Mouse (Mus musculus) spleen, adult 2 months (tissue): Measurements from ENCODE around the gene Zfp638. TPM values are rescaled to one million over a fixed set of nuclear protein-coding genes. Genes with fewer than 3 reads are reported as not detected.
"Not testable (repeated sequence)": the region's sequence is repeated elsewhere in the genome, so short reads cannot be mapped to it uniquely, and the experiment has no call there.

Experiments used
- DNase-seq, 2 experiments: peaks; one replicate each; pipeline versions ENCODE4 v3.0.0 to v3.0.0-alpha.2; 2012 to 2021; ENCODE audit warnings: low spot score in 2 of 2, low read depth in 1 of 2
- H3K27ac ChIP-seq: fragments of 200-500 bp; 2 replicates; pipeline ENCODE4 v1.5.1; 2012; ENCODE audit warnings: low read length, inconsistent platforms; ENCODE audit not compliant: insufficient read depth
- H3K27me3 ChIP-seq: fragments of 200-500 bp; 2 replicates; pipeline ENCODE4 v1.6.1; 2012; ENCODE audit warnings: mild to moderate bottlenecking, moderate library complexity, low read length, inconsistent platforms; ENCODE audit not compliant: control insufficient read depth, insufficient read depth
- H3K36me3 ChIP-seq: fragments of 200-500 bp; 2 replicates; pipeline ENCODE4 v1.6.1; 2012; ENCODE audit warnings: mild to moderate bottlenecking, low read length, inconsistent platforms; ENCODE audit not compliant: control insufficient read depth, insufficient read depth
- H3K4me1 ChIP-seq: fragments of 200-500 bp; 2 replicates; pipeline ENCODE4 v1.6.1; 2011; ENCODE audit warnings: inconsistent platforms; ENCODE audit not compliant: control insufficient read depth, insufficient read depth, insufficient read length
- H3K4me3 ChIP-seq: fragments of 200-500 bp; 2 replicates; pipeline ENCODE4 v1.5.1; 2011; ENCODE audit warnings: mild to moderate bottlenecking, inconsistent platforms; ENCODE audit not compliant: insufficient read depth, insufficient read length; ENCODE audit errors: extremely low read depth
- CTCF ChIP-seq: fragments of 200-500 bp; IDR thresholded peaks from 2 replicates; pipeline ENCODE4 v1.5.1; 2011; ENCODE audit warnings: mild to moderate bottlenecking, inconsistent platforms; ENCODE audit not compliant: insufficient read depth, insufficient read length, insufficient replicate concordance; ENCODE audit errors: extremely low read depth
- POLR2A ChIP-seq: fragments of 200-500 bp; IDR thresholded peaks from 2 replicates; pipeline ENCODE4 v1.6.1; 2011; ENCODE audit warnings: low read depth, low read length, inconsistent platforms
- WGBS: fragments of 180-500 bp; shearing (Covaris S2); methylation state at CpG from one replicate; pipeline ENCODE4 v1.1.7; 2018; 5-methylcytosine and 5-hydroxymethylcytosine counted together
- polyA plus RNA-seq: library from polyadenylated mRNA; depleted of rRNA; stranded (reverse); fragments of >200 nt; gene quantifications from 2 replicates; pipeline ENCODE4 v1.2.3, GENCODE M21; 2012

Gene Zfp638
- polyA plus RNA-seq, 1 experiment, result 8.7 TPM

DNA sequence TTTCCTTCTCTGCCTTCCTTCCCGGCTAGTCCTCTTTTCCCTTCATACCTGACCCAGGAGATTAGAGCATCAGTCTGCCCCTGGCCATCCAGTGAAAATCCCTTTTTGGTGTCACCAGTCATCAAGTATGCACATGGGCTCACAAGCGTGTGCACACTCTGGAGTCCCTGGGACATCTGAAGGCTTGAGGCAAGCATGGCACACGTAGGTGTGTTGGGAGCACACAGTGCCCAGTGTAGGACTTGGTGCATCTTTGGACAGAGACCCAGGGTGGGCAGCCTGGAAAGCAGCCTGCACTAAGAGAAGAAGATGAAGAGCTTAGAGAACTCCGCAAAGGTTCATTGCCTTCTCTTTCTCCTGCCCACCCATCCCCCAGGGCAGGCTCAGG, 143.0 kb downstream of the Zfp638 start:
- H3K36me3 ChIP-seq, result no peaks in the 10 kb centered on the region
- H3K27ac ChIP-seq, result no peak overlapping the region
- WGBS, result 85% methylated on average over 4 of the region's 4 CpGs
- DNase-seq, result no peak
- peaks cover 10% of the 10 kb centered on the region for H3K27me3 ChIP-seq
- TF ChIP-seq CTCF (no peak), POLR2A (no peak)
- H3K4me1 ChIP-seq, result peaks cover 9% of the 10 kb centered on the region; the same call in 1 of the 2 replicates
- no peak overlapping the region for H3K4me3 ChIP-seq

DNA sequence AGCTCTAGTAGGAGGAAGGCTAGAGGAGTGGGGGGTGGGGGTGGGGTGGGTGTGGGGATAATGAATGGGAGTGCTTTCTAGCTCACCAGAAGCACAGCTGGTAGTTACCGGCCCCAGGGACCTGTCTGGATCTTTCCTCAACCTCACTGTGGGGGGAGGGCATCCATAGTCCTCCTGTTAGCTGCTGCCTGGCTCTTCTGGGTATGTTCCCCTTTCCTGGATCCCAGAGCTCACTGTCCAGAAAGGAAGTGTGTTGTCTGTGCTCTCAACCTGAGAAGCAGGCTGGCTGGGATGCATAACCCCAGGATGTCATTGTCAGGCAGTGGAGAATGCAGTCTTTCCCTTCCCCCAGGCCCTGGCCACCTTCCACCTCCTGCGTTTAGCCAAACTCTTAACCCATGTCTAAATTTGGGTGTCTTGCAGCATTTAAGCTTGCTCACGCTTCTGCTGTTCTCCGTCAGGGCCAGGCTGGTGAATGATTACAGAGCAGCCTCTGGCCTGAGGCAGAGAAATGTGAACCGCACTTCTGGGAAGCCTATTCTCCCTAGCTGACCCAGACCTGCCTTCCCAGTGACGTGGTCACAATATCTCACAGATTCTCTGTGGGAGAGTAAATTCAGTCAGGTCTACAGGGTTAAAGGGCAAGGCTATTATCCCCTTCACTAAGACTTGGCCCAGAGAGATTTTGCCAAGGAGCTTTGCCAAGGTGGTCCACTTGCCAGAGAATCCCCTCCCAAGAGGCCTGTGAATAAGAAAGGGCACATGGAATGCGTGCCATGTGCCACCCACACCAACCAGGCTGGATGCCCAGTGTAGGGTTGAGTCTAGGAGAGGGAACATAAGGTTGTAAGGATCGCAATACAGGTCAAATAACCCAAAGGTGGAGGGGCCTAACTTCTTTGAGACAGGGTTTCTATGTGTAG, 143.7 kb downstream of the Zfp638 start:
- H3K36me3 ChIP-seq, result no peaks in the 10 kb centered on the region
- H3K4me3 ChIP-seq, result no peak overlapping the region
- peaks cover 9% of the 10 kb centered on the region; the same call in 1 of the 2 replicates for H3K4me1 ChIP-seq
- TF ChIP-seq CTCF (no peak), POLR2A (no peak)
- H3K27ac ChIP-seq, result no peak overlapping the region
- WGBS, result 78% methylated on average over 8 of the region's 8 CpGs
- peaks cover 10% of the 10 kb centered on the region for H3K27me3 ChIP-seq
- DNase-seq, result no peak

DNA sequence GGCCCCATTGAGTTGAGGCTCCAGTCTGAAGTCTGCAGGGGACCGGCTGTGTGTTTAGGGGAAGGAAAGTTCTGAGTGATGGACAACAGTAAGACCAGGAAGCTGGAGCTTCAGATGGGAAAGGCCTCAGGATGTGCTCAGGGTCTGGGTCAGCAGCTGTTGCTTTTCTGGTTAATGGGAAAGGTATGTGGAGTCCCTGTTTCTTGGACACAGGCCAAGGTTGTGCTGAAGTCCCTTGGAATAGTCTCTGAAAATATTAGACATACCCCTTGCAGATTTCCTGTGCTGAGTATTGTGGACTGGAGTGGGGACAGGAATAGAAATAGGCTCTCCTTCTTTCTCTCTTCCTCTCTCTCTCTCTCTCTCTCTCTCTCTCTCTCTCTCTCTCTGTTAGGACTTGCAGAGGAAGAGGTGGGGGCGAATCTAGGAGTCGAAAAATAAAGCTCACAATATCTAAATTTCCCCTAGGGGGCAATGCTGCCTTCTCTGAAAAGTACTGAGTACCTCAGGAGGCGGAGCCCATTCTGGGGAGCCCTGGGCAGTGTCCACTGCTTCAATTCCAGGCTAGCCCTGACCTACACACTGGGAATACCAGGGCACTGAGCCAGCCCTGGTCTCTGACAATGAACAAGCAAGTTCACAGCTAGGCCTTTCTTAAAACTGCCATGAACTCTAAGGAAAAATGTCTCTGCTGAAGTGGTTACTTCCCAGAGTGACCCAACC, 148.2 kb downstream of the Zfp638 start:
- H3K4me1 ChIP-seq, H3K27ac ChIP-seq, DNase-seq, H3K4me3 ChIP-seq, H3K27me3 ChIP-seq, H3K36me3 ChIP-seq: not testable (repeated sequence)
- WGBS, result 45% methylated on average over 4 of the region's 4 CpGs

DNA sequence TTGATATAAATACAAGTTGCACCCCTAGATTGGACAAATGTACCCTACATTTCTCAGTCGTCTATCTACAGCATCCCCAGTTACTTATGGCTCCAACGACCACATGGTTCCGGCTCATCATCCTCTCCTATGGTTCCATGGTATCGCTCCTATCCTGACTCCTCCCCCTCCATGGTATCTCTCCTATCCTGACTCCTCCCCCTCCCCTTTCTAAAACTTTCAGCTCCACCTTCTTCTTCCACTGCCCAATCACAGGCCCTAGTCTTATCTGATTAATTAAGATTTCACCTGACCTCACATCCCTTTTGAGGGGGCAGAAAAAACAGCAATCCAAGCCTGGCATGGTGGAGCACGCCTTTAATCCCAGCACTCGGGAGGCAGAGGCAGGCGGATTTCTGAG, 149.9 kb downstream of the Zfp638 start:
- no peaks in the 10 kb centered on the region for H3K4me1 ChIP-seq
- H3K27me3 ChIP-seq, result no peaks in the 10 kb centered on the region; the same call in 1 of the 2 replicates
- no peak for DNase-seq
- TF ChIP-seq POLR2A, result no peak
- no peak for TF ChIP-seq CTCF
- no peak overlapping the region for H3K4me3 ChIP-seq
- H3K27ac ChIP-seq, result no peak overlapping the region
- H3K36me3 ChIP-seq, result no peaks in the 10 kb centered on the region
- 87% methylated on average over 7 of the region's 7 CpGs for WGBS

DNA sequence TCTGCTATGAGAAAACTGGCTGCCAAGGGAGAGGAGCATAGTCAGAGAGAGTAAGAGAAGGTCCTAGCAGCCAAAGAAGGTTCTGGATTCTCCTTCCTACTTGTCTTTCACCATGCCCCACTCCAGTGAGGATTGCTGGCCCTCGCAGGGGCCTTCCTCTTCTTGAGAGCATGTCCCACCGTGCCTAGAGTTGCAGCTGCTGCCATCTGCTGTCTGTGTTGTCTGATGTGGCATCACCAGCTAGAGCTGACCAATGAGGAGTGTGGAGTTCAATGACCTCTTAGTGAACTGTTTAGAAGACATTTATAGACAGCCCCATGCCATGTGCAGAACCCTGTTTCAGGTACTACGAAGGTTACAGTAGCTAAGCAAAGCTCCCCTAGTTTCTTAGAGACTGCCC, 150.5 kb downstream of the Zfp638 start:
- H3K27ac ChIP-seq, result no peak overlapping the region
- DNase-seq, result no peak
- H3K4me3 ChIP-seq, result no peak overlapping the region
- no peak for TF ChIP-seq CTCF
- no peak for TF ChIP-seq POLR2A
- no peaks in the 10 kb centered on the region; the same call in 1 of the 2 replicates for H3K27me3 ChIP-seq
- 31% methylated on average over 3 of the region's 3 CpGs for WGBS
- no peaks in the 10 kb centered on the region for H3K4me1 ChIP-seq
- H3K36me3 ChIP-seq, result no peaks in the 10 kb centered on the region

DNA sequence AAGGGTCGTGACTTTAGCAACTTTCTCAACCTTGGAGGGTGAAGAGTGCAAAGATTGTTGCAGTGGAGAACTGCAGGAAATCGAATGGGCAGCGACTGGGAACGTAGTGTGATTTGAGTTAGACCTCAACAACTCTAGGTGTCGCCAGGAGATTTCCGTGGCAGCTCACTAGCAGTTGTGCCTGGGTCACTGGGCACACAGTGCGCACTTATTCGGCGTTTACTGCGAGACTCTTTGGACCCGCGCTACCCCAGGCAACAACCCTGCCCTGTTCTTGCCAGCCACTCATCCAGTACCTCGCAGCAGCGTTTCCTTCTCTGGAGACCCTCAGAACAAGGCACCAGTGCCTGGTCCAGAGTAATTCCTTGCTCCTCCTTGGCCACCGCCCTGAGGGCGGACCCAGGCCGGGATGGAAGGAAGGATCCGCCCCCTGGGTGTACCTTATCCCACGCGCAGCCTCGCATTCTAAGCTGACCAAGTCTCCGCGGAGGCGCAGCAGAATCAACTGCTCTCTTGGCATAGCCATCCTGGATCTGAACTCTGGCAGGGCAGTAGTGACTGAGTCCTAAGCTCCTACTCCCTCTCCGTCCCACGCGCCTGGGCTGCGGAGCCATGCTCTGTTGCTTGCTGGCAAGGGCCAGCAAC, 152.1 kb downstream of the Zfp638 start:
- 9% methylated on average over 28 of the region's 28 CpGs for WGBS
- H3K36me3 ChIP-seq, result no peaks in the 10 kb centered on the region
- H3K4me3 ChIP-seq, result peak overlapping the region; percentile 42; the same call in 1 of the 2 replicates
- no peak for TF ChIP-seq POLR2A
- TF ChIP-seq CTCF, result no peak
- no peaks in the 10 kb centered on the region; the same call in 1 of the 2 replicates for H3K27me3 ChIP-seq
- no peak for DNase-seq
- no peaks in the 10 kb centered on the region for H3K4me1 ChIP-seq
- H3K27ac ChIP-seq, result no peak overlapping the region

DNA sequence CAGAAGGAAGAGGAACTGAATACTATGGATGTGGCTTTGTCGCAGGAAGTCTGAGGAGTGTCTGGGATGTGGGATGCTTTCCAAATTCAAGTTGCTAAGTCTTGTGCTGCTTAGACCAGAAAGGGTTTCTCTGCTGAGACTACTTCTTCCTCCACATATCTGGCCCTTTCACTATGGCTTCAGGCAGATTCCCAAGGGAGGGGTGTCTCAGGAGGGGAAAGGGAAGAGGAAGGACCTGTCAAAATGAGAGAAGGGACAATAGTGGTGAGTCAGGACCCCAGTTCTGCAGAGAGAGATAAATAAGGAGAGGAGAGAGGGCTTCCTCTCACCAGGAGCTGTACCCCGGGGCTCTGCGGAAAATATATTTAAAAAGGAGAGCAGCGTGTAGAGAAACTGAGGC, 153.1 kb downstream of the Zfp638 start:
- no peak for DNase-seq
- no peak overlapping the region for H3K27ac ChIP-seq
- no peaks in the 10 kb centered on the region; the same call in 1 of the 2 replicates for H3K27me3 ChIP-seq
- no peaks in the 10 kb centered on the region for H3K36me3 ChIP-seq
- H3K4me1 ChIP-seq, result no peaks in the 10 kb centered on the region
- WGBS, result 11% methylated on average over 4 of the region's 4 CpGs
- no peak overlapping the region; the same call in none of the 2 replicates for H3K4me3 ChIP-seq
- TF ChIP-seq CTCF, result no peak
- TF ChIP-seq POLR2A, result no peak
